Comparison of ENCODE assay signal across 8 mouse cellular contexts in the genomic region with DNA sequence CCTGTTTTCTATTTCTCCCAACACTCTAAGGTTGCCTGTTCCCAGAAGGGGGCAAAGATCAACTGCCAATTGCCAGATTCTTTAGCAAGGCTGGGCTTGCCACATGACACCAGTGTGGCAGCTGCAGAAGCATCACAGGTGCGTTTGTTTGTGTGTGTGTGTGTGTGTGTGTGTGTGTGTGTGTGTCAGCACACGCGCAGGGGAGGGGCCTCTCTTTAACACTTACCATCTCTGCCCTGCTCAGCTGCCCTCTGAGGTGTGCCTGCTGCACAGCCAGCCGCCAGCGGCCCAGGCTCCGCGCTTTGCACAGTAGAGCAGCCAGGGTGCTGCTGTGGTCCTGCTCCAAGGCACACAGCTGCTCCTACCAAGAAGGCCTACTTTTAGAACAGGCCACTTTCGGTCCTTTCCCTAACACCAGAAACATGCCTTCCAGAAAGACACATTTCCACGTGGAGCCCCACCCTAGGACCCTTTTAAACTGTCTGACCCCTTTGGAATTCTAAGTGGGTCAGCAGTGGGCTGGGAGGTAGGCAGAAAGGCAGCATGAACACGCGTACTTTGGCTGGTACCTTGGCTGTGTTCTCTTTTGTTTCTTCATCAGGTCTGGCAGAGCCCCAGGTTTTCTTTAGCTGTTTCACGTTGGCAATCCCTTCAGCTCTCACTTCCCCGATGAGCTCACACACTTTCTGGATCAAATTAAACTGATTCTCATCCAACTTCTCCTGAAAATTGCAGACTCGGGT. TPM values are rescaled to one million over a fixed set of nuclear protein-coding genes. Genes with fewer than 3 reads are reported as not detected.
DNase-seq lines count a peak whose midpoint lies in the region; ATAC-seq and TF ChIP-seq lines count a peak whose summit lies in the region.
"Had no signal": no experiment of that assay in that cellular context is flagged by ENCODE, and none has a peak within 500 bp of the region (broad histone marks: within the 10 kb centered on the region; RNA-seq: fewer than 3 reads in every experiment).

No protein-coding gene starts in this region.

- H3ac ChIP-seq in C2C12 (ENCODE audit: control insufficient read depth, insufficient read length, low read depth): no peak overlapping the region

- no peaks in the 10 kb centered on the region for H3K36me3 ChIP-seq in C2C12 (ENCODE audit: control insufficient read depth, insufficient read depth)
- 0 out of 2 replicates have a peak, but pooled peaks cover 3% of the 10 kb centered on the region for H3K36me3 ChIP-seq in heart, embryonic 15.5 days

- peak; percentile 72; the same call in 1 of the 2 replicates for ATAC-seq in heart, embryonic 15.5 days (replicated peaks; ENCODE audit: insufficient number of reproducible peaks, insufficient read depth, low FRiP score, low read depth)

- peak; percentile 75 for DNase-seq in 3T3-L1 (ENCODE audit: low read depth, low spot score)
- peak; percentile 24 for DNase-seq in embryo, embryonic 11.5 days (ENCODE audit: low read depth, low spot score)
- DNase-seq in kidney, postnatal 14 days: peak; percentile 80
- peak; percentile 70 for DNase-seq in lung, postnatal 36 days
- peak; percentile 55 for DNase-seq in telencephalon, adult 2 months (ENCODE audit: low read depth, low spot score)

- no peak for TF ChIP-seq CTCF in C2C12 (IDR thresholded peaks at IDR 0.05; ENCODE audit: control insufficient read depth, insufficient read depth, insufficient read length)

- peaks cover 12% of the 10 kb centered on the region for H3K4me1 ChIP-seq in heart, embryonic 15.5 days (replicated peaks)

- peak overlapping the region; percentile 14 for H3K27ac ChIP-seq in heart, embryonic 15.5 days
- H3K27ac ChIP-seq: heart, embryonic 13.5 days had no signal

- no peaks in the 10 kb centered on the region for H3K79me2 ChIP-seq in C2C12 (ENCODE audit: control insufficient read depth, insufficient read depth)

- H3K4me3 ChIP-seq in C2C12 (ENCODE audit: insufficient read depth, poor library complexity, severe bottlenecking): no peak overlapping the region
- H3K4me3 ChIP-seq in heart, embryonic 15.5 days: no peak overlapping the region
- H3K4me3 ChIP-seq: heart, embryonic 13.5 days had no signal

- no peaks in the 10 kb centered on the region for H3K27me3 ChIP-seq in C2C12 (ENCODE audit: control insufficient read depth, insufficient read depth, insufficient read length)
- H3K27me3 ChIP-seq in heart, embryonic 15.5 days: no peaks in the 10 kb centered on the region
- H3K27me3 ChIP-seq: heart, embryonic 13.5 days had no signal

- peaks cover 7% of the 10 kb centered on the region; the same call in 1 of the 2 replicates for H3K9me3 ChIP-seq in heart, embryonic 15.5 days (replicated peaks)

- H3K9ac ChIP-seq in heart, embryonic 15.5 days: no peak overlapping the region
- H3K9ac ChIP-seq: heart, embryonic 13.5 days had no signal

- H3K4me2 ChIP-seq in heart, embryonic 15.5 days: no peak overlapping the region
- H3K4me2 ChIP-seq: heart, embryonic 13.5 days had no signal

- 44% methylated on average over 14 of the region's 14 CpGs for WGBS in heart, embryonic 15.5 days

- H3K79me3 ChIP-seq in C2C12 (ENCODE audit: low read depth): no peaks in the 10 kb centered on the region

TF ChIP-seq in C2C12, 6 proteins besides CTCF, POLR2A, EP300 and RAD21:
- no peak for TF ChIP-seq MYOG (IDR thresholded peaks at IDR 0.05; ENCODE audit: control insufficient read depth, extremely low read depth, insufficient read length)
- peak; percentile 61 for TF ChIP-seq MYOD1 (IDR thresholded peaks at IDR 0.05; ENCODE audit: control insufficient read depth, insufficient read length, low read depth)

RNA-seq across cellular contexts. Expression of a gene that starts 33.8 kb away (rescaled TPM):
- polyA plus RNA-seq in C2C12 (2012; fragmentation: generic; extraction: Trizol): 53.2 TPM
- polyA plus RNA-seq in heart, embryonic 15.5 days (2015; fragmentation: Nextera tagmentation; extraction: Ambion mirVana): 168 and 174 TPM in 2 replicates

Comparison
In these comparisons a context has a peak if more than half of its experiments do, and no peak if none do; other contexts are left out.
1. DNase-seq: peak in every context shown above with its lines; median percentile 80 in kidney, postnatal 14 days; 75 in 3T3-L1; 70 in lung, postnatal 36 days; 55 in telencephalon, adult 2 months; 24 in embryo, embryonic 11.5 days.